Mouse (Mus musculus) spleen, adult 2 months (tissue): ENCODE results near the gene Rac2.

Source experiments
- CTCF ChIP-seq: fragments of 200-500 bp; IDR thresholded peaks from 2 replicates; pipeline ENCODE4 v1.5.1; 2011; ENCODE audit warnings: mild to moderate bottlenecking, inconsistent platforms; ENCODE audit not compliant: insufficient read depth, insufficient read length, insufficient replicate concordance; ENCODE audit errors: extremely low read depth
- POLR2A ChIP-seq: fragments of 200-500 bp; IDR thresholded peaks from 2 replicates; pipeline ENCODE4 v1.6.1; 2011; ENCODE audit warnings: low read depth, low read length, inconsistent platforms

GRCm38 (mm10) chr15:78570170-78570569 is 2.4 kb downstream of the Rac2 start:
- TF ChIP-seq POLR2A (no peak), CTCF (no peak)
